Mouse (Mus musculus) T-helper 1 cell (primary cell): Measurements from ENCODE around the gene Sept3.

Experiments used
- in situ Hi-C: fragments of 300-600 bp; cut with MboI, MseI; formaldehyde crosslinking; loops from one replicate; pipeline ENCODE4 v1.15.1; 2025; ENCODE audit warnings: high pct_unique_total_duplicates

Gene Sept3

GRCm38 (mm10) chr15:82268783-82269182 is 5.9 kb upstream of the Sept3 start:
- in situ Hi-C loops, result no loop called here

GRCm38 (mm10) chr15:82271201-82271600 is 3.5 kb upstream of the Sept3 start:
- in situ Hi-C loops, result loop anchor here (5.0 to 10.0 kb wide), 2 partner anchors 141 to 514 kb away; no protein-coding TSS in a partner anchor

- in situ Hi-C loops, result loop anchor here (5.0 to 10.0 kb wide), 2 partner anchors 140 to 513 kb away; no protein-coding TSS in a partner anchor
These were observed 2.4 kb upstream of the Sept3 start for GRCm38 (mm10) chr15:82272295-82272694.

GRCm38 (mm10) chr15:82274927-82275901 is 521 bp downstream of the Sept3 start:
- in situ Hi-C loops, result loop anchor here (5.0 to 10.0 kb wide), 2 partner anchors 137 to 510 kb away; no protein-coding TSS in a partner anchor

DNA sequence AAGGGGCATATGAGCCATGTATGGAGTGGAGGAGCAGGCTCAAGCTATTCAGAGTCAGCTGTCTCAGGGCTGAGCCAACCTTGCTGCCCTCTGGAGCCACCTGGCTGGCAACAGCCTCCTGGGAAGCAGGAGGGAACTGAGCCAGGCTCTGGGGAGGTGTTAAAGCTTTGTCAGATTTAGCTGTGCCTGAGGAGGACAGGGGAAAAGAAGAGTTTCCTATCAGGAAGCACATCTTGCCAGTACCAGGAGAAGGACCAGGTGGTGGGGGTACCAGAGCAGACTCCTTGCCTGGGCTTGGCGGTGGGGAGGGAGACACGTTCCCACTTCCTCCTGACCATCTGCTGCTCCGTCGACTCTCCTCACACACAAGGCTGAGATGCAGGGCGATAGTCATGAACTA is 2.9 kb downstream of the Sept3 start:
- in situ Hi-C loops, result loop anchor here (10.0 kb wide), 1 partner anchor 507 kb away; no protein-coding TSS in a partner anchor

- in situ Hi-C loops, result no loop called here
These were observed 5.9 kb downstream of the Sept3 start for GRCm38 (mm10) chr15:82280638-82281037.

- in situ Hi-C loops, result no loop called here
These were observed 11.5 kb downstream of the Sept3 start for GRCm38 (mm10) chr15:82286157-82286556.

GRCm38 (mm10) chr15:82290252-82290651 is 15.6 kb downstream of the Sept3 start:
- in situ Hi-C loops, result no loop called here

DNA sequence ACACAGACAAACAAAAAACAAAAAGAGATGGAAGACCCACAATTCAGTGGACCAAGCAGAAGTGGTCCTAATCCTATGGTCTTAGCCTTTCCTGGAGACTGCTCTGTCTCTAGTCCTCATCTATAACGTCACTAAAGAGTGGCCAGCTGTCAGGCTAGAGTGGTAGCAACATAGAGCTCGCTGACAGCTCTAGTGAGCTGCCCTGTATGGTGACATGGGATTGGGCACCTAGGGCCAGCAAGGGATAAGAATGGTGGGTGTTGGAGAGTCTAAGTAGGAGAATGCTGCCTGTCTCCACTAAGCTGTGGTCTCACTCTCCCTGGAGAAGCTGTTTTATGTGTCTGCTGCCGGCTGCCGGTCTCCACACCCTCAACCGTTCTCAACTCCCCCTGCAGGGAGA is 18.2 kb downstream of the Sept3 start:
- in situ Hi-C loops, result no loop called here

DNA sequence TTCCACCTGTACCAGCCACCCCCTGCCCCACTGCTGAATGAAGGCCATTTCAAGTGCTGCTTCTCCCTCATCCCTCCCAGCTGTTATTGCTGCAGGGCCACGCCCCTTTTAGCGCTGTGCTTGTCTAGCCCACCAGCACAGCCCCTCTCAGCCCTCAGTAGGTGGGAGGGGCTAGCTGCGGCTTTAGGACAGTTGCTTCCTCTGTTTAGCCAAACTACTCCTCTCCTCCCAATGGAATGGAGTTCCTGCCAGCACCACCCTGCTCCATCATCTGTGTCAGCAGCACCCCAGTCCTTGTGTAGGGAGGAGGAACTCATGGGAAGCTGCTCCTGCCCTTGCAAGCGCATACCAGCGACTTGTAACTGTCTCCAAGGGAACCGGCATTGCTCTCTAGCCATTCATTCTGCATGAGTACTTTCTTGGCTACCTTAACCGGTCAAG is 18.6 kb downstream of the Sept3 start:
- in situ Hi-C loops, result no loop called here

DNA sequence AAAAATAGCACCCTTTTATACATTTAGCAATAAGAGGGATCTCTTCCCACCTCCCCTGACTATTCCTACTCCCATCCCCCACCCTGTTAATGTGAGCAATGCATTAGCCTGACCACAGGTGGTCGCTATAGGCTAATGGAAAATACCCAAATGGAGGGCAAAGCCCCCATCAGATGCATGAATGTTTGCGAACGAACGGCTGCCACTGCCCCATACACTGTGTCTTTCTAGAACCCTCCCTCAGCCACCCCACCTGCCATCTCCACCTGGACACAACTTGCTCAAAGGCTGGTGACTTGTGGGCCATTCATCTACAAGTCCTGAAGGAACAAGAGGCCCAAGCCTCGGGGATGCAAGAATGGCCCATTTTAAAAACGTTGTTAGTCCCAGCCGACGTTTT is 19.4 kb downstream of the Sept3 start:
- in situ Hi-C loops, result no loop called here

- in situ Hi-C loops, result no loop called here
These were observed 24.3 kb downstream of the Sept3 start, which contains the start of gene Wbp2nl for GRCm38 (mm10) chr15:82298764-82299561. Gene Wbp2nl, plus strand, starts transcription at chr15:82298954.

DNA sequence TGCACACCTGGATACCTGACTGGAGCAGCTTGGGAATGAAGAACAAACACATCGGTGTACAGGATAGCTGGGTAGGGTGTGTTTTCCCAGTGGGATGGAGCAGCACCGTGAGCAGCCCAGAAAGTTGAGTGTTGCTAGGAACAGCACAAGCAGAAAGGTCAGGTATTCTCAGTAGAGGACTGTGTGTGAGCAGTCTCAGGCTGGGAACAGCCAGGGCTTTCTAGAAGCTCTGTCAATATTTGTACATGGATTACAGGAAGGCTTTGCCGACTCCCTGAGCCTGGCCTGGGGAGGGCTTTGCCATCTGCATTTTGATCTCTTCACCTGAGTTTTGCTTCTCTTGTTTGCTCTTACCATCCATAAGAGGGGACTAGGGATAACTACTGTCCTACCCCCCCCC is 32.4 kb downstream of the Sept3 start:
- in situ Hi-C loops, result no loop called here

- in situ Hi-C loops, result no loop called here
These were observed 33.7 kb downstream of the Sept3 start for GRCm38 (mm10) chr15:82308416-82308815.

DNA sequence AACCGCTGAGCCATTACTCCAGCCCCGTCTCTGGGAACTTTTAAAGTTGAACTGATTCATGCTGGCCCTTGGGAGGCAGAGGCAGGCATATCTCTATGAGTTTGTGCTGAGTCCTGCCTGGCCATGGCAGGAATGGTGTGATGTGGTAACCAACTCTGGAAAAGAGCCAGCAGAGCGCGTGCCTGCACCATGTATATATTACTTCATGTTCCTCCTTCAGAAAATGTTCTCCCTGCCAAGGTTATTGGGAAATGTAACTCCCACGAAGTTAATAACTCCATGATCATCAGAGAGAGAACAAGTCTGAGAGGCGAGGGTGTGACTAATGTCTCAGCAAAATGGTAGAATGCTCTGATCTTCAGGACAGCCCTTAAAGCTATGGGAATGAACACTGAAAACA is 43.1 kb downstream of the Sept3 start:
- in situ Hi-C loops, result no loop called here

GRCm38 (mm10) chr15:82319613-82320012 is 44.9 kb downstream of the Sept3 start:
- in situ Hi-C loops, result loop anchor here (10.0 kb wide), 1 partner anchor 675 kb away; no protein-coding TSS in a partner anchor

GRCm38 (mm10) chr15:82322195-82322594 is 47.5 kb downstream of the Sept3 start:
- in situ Hi-C loops, result loop anchor here (10.0 kb wide), 1 partner anchor 677 kb away; no protein-coding TSS in a partner anchor

GRCm38 (mm10) chr15:82325382-82325781 is 50.7 kb downstream of the Sept3 start:
- in situ Hi-C loops, result loop anchor here (10.0 kb wide), 1 partner anchor 681 kb away; no protein-coding TSS in a partner anchor

DNA sequence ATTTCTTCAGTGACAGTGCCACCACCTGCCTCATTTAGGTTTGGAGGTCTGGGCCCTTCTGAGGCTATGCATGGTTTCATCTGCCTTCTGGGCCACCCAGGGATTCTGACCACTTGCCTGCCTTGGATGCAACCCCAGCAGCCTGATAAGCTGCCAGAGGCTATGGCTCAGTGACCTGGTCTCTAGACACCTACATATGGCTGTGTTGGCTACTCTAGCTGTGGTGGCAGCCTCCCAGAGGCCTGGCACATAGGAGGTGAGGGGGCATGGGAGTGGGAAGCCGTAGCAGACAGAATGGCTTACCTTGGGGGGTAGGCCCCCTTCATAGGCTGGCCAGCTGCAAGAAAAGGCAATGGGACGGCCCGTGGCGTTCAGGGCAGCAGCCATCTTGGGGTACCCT is 60.5 kb downstream of the Sept3 start:
- in situ Hi-C loops, result no loop called here

DNA sequence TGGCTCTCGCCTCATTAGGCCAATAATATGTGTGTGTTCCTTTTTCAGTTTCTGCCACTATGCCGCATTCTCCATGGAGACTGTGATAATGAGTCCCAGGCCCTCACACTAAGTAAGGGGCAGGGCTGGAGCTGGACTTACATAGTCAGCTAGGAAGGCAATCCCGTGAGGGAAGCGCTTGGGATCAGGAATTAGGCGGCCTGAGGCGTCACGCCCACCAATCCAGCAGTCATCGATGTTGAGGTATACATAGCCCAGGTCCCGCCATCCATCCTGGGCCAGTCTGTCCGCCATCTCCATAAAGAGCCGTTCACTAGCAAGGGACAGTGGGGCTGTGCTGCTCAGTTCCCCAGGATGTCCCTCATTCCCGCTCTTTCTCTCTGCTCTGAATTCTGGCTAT is 61.9 kb downstream of the Sept3 start:
- in situ Hi-C loops, result no loop called here

DNA sequence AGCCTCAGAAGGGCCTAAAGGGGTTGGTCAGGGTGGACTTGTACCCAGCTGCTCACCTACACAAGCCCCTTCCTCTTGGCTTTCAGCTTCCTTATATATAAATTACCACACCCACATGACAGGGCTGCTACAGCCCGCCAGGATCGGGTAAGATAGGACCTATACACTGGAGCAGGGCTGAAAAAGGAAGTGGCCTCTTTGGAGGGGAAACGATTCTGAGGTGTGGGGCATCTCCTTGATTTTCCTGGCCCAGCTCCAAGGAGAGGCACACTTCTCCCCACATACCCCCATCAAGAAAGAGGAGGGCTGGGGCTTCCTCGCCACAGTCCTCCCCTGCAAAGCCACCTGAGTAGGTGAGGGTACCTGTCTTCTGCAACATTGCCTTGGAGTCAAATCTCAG is 63.2 kb downstream of the Sept3 start:
- in situ Hi-C loops, result no loop called here

DNA sequence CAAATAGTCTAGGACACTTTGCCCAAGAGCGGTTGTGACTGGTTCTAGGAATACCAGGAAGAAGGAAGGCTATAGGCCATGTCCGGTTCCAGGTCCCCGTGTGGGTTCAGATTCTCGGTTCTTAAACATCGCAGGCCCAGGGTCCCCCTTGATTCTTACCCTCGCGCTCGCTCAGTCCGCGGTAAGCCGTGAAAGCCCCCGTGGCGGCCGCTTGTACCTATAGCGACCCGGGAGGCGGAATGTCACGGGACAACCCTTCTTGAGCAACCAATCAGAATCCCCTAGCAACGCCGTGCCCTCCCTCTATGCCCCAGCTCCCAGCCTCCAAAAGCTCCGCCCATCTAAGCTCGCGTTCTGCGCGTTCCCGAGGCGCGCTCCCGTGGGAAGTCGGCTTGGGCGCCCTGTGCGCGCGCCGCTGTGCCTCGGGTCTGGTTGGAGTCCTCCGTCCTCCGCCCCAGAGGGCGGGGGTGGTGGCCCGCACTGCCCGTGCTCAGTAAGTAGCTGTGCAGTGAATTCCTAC is 64.0 kb downstream of the Sept3 start, which contains the start of the genes Naga, Pheta2 and Smdt1:
Gene Naga, minus strand, starts transcription at position 333 of the 520 bp plus-strand sequence.
Gene Pheta2, plus strand, starts transcription at position 350 of the 520 bp plus-strand sequence.
Gene Smdt1, plus strand, starts transcription at position 367 of the 520 bp plus-strand sequence.
- in situ Hi-C loops, result no loop called here
